Mouse (Mus musculus) mature B cell (primary cell): ENCODE data around the gene Impg2.

Experiments
- in situ Hi-C: fragments of 300-500 bp; cut with MboI; formaldehyde crosslinking; loops from 2 replicates; pipeline ENCODE4 v1.14.3; 2019

Impg2 gene

GRCm38 (mm10) chr16:56298836-56299235 is 94.7 kb downstream of the Impg2 start:
- in situ Hi-C loops = no loop called here

- in situ Hi-C loops = no loop called here
Measured at GRCm38 (mm10) chr16:56302996-56303395, 98.9 kb downstream of the Impg2 start.

GRCm38 (mm10) chr16:56304167-56304566 is 100.1 kb downstream of the Impg2 start:
- in situ Hi-C loops = no loop called here

- in situ Hi-C loops = no loop called here
Measured at GRCm38 (mm10) chr16:56307575-56307974, 103.5 kb downstream of the Impg2 start.

DNA sequence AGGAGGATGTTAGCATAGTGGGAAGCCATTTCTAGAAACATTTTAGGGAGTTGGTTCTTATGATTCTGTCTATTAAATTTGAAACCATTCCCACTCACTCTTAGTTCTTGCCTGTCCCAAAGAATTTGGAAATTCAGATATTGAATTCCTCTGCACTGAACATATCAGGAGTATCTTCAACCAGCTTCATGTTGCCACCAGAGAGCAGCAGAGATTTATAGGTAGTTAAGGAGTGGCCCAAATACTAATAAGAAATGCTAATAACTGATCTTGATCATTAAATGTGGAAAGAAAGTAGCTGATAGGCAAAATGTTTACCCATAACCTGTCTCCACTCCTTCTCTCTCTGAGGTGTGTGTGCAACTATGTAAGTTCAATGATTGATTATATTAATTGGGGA is 107.2 kb downstream of the Impg2 start:
- in situ Hi-C loops = no loop called here
